Mouse (Mus musculus): ENCODE results near the gene Mpdu1.

DNA sequence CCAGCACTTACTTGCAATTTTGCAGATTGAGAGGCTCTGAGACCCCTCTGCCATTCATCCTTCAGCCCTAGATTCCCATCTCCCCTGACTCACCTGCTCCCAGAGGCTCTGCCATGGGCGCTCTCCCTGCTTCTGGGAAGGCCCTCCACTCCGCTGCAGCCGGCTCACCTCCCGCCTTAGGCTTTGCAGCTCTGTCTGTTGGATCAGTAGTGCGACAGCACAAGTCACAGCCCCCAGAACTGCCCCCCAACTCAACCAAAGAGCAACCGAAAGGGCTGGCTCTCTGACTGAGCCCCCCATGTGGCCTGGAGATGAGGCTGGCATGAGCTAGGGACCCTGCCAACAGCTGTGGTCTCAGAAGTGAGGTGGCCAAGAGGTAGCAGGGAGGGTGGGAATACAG, 22.5 kb upstream of the Mpdu1 start:
- TF ChIP-seq CTCF (IDR thresholded peaks at IDR 0.05; ENCODE audit: control insufficient read depth, insufficient read depth, insufficient replicate concordance, low read depth, low read length) (no peak), POLR2A (IDR thresholded peaks at IDR 0.05; ENCODE audit: control insufficient read depth, low read depth, low read length) (no peak)

Measured in testis, adult 2 months (tissue).